Mouse (Mus musculus) limb, embryonic 12.5 days (tissue): ENCODE measurements around the gene Ufc1. TPM values are rescaled to one million over a fixed set of nuclear protein-coding genes. Genes with fewer than 3 reads are reported as not detected.

Experiments
- ATAC-seq: fragments of 200-750 bp; cut with Nextera tagmentation; 2 replicates; pipeline ENCODE4 v1.8.0; 2017; ENCODE audit warnings: low read depth, moderate TSS enrichment; ENCODE audit not compliant: insufficient number of reproducible peaks, insufficient read depth, low FRiP score, low TSS enrichment
- H3K27ac ChIP-seq: fragments of 300-500 bp; sonication (generic); 2 replicates; pipeline ENCODE4 v1.5.1; 2016; ENCODE audit warnings: mild to moderate bottlenecking, moderate library complexity
- H3K27me3 ChIP-seq: fragments of 300-500 bp; sonication (generic); 2 replicates; pipeline ENCODE4 v1.6.1; 2016; ENCODE audit warnings: mild to moderate bottlenecking, moderate library complexity
- H3K36me3 ChIP-seq: fragments of 300-500 bp; sonication (generic); 2 replicates; pipeline ENCODE4 v1.6.1; 2016; ENCODE audit warnings: mild to moderate bottlenecking, moderate library complexity
- H3K4me1 ChIP-seq: fragments of 300-500 bp; sonication (generic); replicated peaks from 2 replicates; pipeline ENCODE4 v1.6.1; 2016
- H3K4me2 ChIP-seq: fragments of 300-500 bp; sonication (generic); 2 replicates; pipeline ENCODE4 v1.6.1; 2016; ENCODE audit warnings: mild to moderate bottlenecking, moderate library complexity
- H3K4me3 ChIP-seq: fragments of 300-500 bp; sonication (generic); replicated peaks from 2 replicates; pipeline ENCODE4 v1.5.1; 2016; ENCODE audit warnings: mild to moderate bottlenecking
- H3K9ac ChIP-seq: fragments of 300-500 bp; sonication (generic); replicated peaks from 2 replicates; pipeline ENCODE4 v1.6.1; 2016; ENCODE audit warnings: mild to moderate bottlenecking, moderate library complexity
- H3K9me3 ChIP-seq: fragments of 300-500 bp; sonication (generic); 2 replicates; pipeline ENCODE4 v1.6.1; 2016; ENCODE audit warnings: mild to moderate bottlenecking, moderate library complexity
- WGBS: fragments of 180-500 bp; shearing (Covaris S2); methylation state at CpG from one replicate; pipeline ENCODE4 v1.1.7; 2016; 5-methylcytosine and 5-hydroxymethylcytosine counted together
- polyA plus RNA-seq: library from polyadenylated mRNA; unstranded; fragments of >200 nt; fragmentation: Nextera tagmentation; extraction: Ambion mirVana; gene quantifications from 2 replicates; pipeline ENCODE4 v1.2.1, GENCODE M21; 2016

Gene Ufc1
- polyA plus RNA-seq, 1 experiment from 2014 or later: 111 TPM

GRCm38 (mm10) chr1:171286517-171286916 lies 8.3 kb downstream of the Ufc1 start:
- Histone ChIP-seq H3K9ac (no peak overlapping the region), H3K4me2 (peak overlapping the region; percentile 71), H3K4me3 (peak overlapping the region; percentile 82), H3K4me1 (peaks cover 18% of the 10 kb centered on the region), H3K36me3 (peaks cover 64% of the 10 kb centered on the region), H3K27me3 (no peaks in the 10 kb centered on the region), H3K27ac (no peak overlapping the region), H3K9me3 (no peaks in the 10 kb centered on the region)
- ATAC-seq: no peak
- WGBS: 90% methylated on average over 19 of the region's 19 CpGs

DNA sequence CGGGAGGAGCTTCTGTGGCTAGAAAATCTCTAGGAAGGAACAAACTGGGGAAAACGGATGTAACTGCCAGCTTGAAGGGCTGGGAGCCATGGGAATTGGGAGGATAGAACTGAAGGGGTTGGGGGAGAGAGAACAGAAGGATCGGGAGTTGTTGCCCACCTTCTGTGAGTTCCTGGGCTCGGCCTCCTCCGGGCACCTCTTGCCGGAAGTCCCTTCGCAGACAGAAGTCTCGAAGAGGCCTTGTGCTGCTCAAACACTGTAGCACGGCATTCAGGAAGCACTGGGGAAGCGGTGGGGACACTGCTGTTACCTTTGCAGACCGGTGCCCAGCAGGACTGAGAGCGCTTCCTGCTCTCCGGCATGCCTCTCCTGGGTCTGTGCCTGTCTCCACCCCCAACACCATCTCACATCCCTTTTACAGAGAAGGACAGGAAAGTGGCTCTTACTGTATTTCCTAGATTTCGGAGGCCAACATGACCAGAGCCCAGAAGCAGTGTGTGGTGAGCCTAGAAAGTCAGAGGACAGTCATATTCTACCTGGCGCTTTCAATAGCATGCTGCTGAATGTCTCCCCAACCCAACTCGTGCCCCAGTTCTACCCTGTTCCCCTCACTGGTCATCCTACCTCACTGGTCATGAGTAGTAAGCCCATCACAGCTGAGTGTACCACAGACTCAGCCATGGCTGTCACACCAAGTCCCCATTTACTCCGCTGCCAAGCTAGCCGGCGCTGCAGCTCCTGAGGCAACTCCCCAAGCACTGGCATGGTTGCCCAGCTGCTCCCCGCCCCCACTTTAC lies 9.5 kb downstream of the Ufc1 start:
- peaks cover 22% of the 10 kb centered on the region for H3K4me1 ChIP-seq
- WGBS: 89% methylated on average over 20 of the region's 20 CpGs
- no peak overlapping the region for H3K9ac ChIP-seq
- peaks cover 64% of the 10 kb centered on the region for H3K36me3 ChIP-seq
- H3K27ac ChIP-seq: no peak overlapping the region
- no peak overlapping the region for H3K4me3 ChIP-seq
- H3K4me2 ChIP-seq: no peak overlapping the region
- no peaks in the 10 kb centered on the region for H3K27me3 ChIP-seq
- no peak for ATAC-seq
- no peaks in the 10 kb centered on the region for H3K9me3 ChIP-seq

DNA sequence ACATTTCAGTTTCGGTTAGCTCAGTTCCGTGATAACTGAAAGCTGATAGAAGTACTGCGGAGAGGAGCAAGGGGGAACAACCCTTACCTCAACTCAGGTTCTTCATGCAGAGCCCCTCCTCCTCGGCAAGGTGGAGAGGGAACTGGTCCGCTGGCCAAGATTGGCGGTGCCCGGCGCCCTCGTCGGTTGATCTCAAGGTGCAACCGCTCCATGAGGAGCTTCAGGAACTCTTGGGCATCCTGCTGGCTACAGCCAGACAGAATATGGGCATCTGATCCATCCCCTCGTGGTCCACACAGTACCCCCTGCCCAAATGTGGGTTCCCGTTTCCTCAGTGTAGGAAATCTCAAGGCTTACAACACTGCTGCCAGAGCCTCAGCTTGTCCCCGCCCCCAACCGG lies 10.3 kb downstream of the Ufc1 start:
- ATAC-seq: no peak
- Histone ChIP-seq H3K4me3 (no peak overlapping the region), H3K9me3 (no peaks in the 10 kb centered on the region), H3K27ac (no peak overlapping the region), H3K36me3 (peaks cover 58% of the 10 kb centered on the region), H3K27me3 (no peaks in the 10 kb centered on the region), H3K4me2 (no peak overlapping the region), H3K9ac (no peak overlapping the region), H3K4me1 (peaks cover 30% of the 10 kb centered on the region)
- 90% methylated on average over 15 of the region's 15 CpGs for WGBS

GRCm38 (mm10) chr1:171283188-171284160 lies 11.3 kb downstream of the Ufc1 start:
- peaks cover 55% of the 10 kb centered on the region for H3K36me3 ChIP-seq
- no peak for ATAC-seq
- no peaks in the 10 kb centered on the region for H3K9me3 ChIP-seq
- no peak overlapping the region for H3K9ac ChIP-seq
- 93% methylated on average over 18 of the region's 18 CpGs for WGBS
- H3K4me3 ChIP-seq: no peak overlapping the region
- no peak overlapping the region for H3K27ac ChIP-seq
- H3K27me3 ChIP-seq: no peaks in the 10 kb centered on the region
- H3K4me2 ChIP-seq: no peak overlapping the region
- H3K4me1 ChIP-seq: peaks cover 32% of the 10 kb centered on the region

DNA sequence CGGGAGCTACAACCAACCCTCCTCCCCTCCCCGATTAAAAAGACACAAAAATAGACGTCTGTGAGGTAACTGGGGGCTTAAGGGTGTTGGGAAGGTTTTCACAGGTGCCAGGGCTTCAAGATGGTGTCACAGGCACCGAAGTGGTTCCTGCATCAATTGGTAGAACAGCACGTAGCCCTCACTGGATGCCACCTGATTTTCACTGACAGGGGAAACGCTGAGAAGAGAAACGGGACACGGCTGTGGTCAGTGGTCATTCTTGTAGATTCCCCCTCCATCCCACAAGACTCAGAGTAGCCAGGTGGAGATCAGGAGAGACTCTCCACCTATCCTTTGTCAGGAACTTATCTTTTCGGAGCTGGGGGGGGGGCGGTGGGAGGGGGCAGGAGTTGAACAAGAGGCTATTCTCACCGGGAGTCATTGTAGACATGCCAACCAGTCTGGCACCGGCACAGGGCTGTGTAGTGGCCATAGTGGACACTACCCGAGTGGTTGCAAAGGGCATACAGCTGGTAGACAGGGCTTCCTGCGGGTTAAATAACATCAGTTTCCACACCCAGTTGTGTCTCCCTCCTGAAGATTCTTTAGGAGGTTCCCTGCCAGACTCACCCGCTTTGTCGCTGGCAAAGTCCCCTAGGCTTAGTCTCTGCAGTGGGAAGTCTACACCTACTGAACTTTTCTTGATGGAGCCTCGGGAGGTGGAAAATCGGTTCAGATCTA lies 12.6 kb downstream of the Ufc1 start:
- WGBS: 81% methylated on average over 18 of the region's 18 CpGs
- Histone ChIP-seq H3K4me2 (peak overlapping the region; percentile 72), H3K9me3 (no peaks in the 10 kb centered on the region), H3K9ac (no peak overlapping the region), H3K27me3 (no peaks in the 10 kb centered on the region), H3K4me3 (peak overlapping the region; percentile 61), H3K36me3 (peaks cover 65% of the 10 kb centered on the region), H3K27ac (peak overlapping the region; percentile 90; the same call in 1 of the 2 replicates), H3K4me1 (peaks cover 26% of the 10 kb centered on the region)
- no peak for ATAC-seq

DNA sequence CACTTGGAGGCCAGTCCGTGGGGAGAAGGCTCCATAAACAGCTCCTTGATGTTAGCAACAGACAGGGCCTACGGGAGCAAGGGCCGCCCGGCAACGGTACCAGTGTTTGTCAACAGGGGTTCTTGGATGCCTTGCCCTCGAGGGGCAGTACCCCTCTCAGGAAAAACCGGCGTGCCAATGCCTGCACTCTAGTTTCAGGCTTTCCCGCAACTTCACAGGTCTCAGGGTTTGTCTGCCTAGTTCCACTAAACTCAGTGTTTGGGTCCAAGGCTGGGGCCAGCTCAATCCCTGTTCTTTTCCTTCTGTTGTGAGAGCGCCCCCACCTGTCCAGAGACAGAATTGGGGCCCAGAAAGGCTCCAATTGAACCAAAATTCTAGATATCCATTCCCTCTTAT lies 13.3 kb downstream of the Ufc1 start:
- H3K36me3 ChIP-seq: peaks cover 69% of the 10 kb centered on the region
- H3K4me1 ChIP-seq: peaks cover 19% of the 10 kb centered on the region
- peak overlapping the region; percentile 72 for H3K4me2 ChIP-seq
- H3K4me3 ChIP-seq: peak overlapping the region; percentile 61
- no peaks in the 10 kb centered on the region for H3K27me3 ChIP-seq
- peak overlapping the region; percentile 90 for H3K27ac ChIP-seq
- ATAC-seq: peak; percentile 18
- under 1% methylated on average over 10 of the region's 10 CpGs for WGBS
- peak overlapping the region; percentile 68 for H3K9ac ChIP-seq
- no peaks in the 10 kb centered on the region for H3K9me3 ChIP-seq

- H3K27me3 ChIP-seq: no peaks in the 10 kb centered on the region
- peak within 1 kb of the TSS; percentile 79 for H3K9ac ChIP-seq
- H3K4me2 ChIP-seq: peak within 1 kb of the TSS; percentile 93
- peak within 1 kb of the TSS; percentile 61 for H3K4me3 ChIP-seq
- H3K27ac ChIP-seq: peak within 1 kb of the TSS; percentile 90
- H3K36me3 ChIP-seq: peaks cover 69% of the 10 kb centered on the region
- H3K4me1 ChIP-seq: peaks cover 15% of the 10 kb centered on the region
- H3K9me3 ChIP-seq: no peaks in the 10 kb centered on the region
- WGBS: under 1% methylated on average over 26 of the region's 26 CpGs
- peak; percentile 98 for ATAC-seq
Measured at GRCm38 (mm10) chr1:171280916-171281527, 13.8 kb downstream of the Ufc1 start, which contains the start of gene Ppox. Gene Ppox, minus strand, starts transcription at chr1:171281186.

- Histone ChIP-seq H3K9ac (peak overlapping the region; percentile 79), H3K4me3 (peak overlapping the region; percentile 61), H3K4me2 (peak overlapping the region; percentile 93), H3K9me3 (no peaks in the 10 kb centered on the region), H3K4me1 (peaks cover 15% of the 10 kb centered on the region), H3K27me3 (no peaks in the 10 kb centered on the region), H3K27ac (peak overlapping the region; percentile 36; the same call in 1 of the 2 replicates), H3K36me3 (peaks cover 69% of the 10 kb centered on the region)
- no peak; the same call in 1 of the 2 replicates for ATAC-seq
- WGBS: under 1% methylated on average over 25 of the region's 25 CpGs
Measured at GRCm38 (mm10) chr1:171280250-171280915, 14.4 kb downstream of the Ufc1 start.

GRCm38 (mm10) chr1:171279721-171280120 lies 15.1 kb downstream of the Ufc1 start:
- 63% methylated on average over 5 of the region's 5 CpGs for WGBS
- no peaks in the 10 kb centered on the region for H3K27me3 ChIP-seq
- ATAC-seq: no peak
- peaks cover 15% of the 10 kb centered on the region for H3K4me1 ChIP-seq
- no peaks in the 10 kb centered on the region for H3K9me3 ChIP-seq
- H3K27ac ChIP-seq: no peak overlapping the region
- H3K4me3 ChIP-seq: peak overlapping the region; percentile 61
- peak overlapping the region; percentile 79 for H3K9ac ChIP-seq
- H3K4me2 ChIP-seq: peak overlapping the region; percentile 93
- H3K36me3 ChIP-seq: peaks cover 69% of the 10 kb centered on the region
